Mouse (Mus musculus): ENCODE measurements around the gene Hbq1a.

Hbq1a gene

GRCm38 (mm10) chr11:32331861-32332260 is 32.0 kb downstream of the Hbq1a start:
- no peak for DNase-seq

GRCm38 (mm10) chr11:32333235-32333634 is 33.4 kb downstream of the Hbq1a start:
- no peak for DNase-seq

- no peak for DNase-seq
Observed at GRCm38 (mm10) chr11:32336435-32336907, 36.6 kb downstream of the Hbq1a start.

- no peak for DNase-seq
Observed at GRCm38 (mm10) chr11:32339131-32339531, 39.3 kb downstream of the Hbq1a start.

- peak in 1 of 2 experiments; percentile 37 for DNase-seq
Observed at GRCm38 (mm10) chr11:32340476-32341473, 40.9 kb downstream of the Hbq1a start.

- peak; percentile 37 to 57 for DNase-seq
Observed at GRCm38 (mm10) chr11:32342770-32343191, 42.9 kb downstream of the Hbq1a start.

GRCm38 (mm10) chr11:32343350-32343749 is 43.5 kb downstream of the Hbq1a start:
- DNase-seq: no peak

GRCm38 (mm10) chr11:32345504-32346297 is 45.8 kb downstream of the Hbq1a start:
- no peak for DNase-seq

GRCm38 (mm10) chr11:32347264-32347606 is 47.4 kb downstream of the Hbq1a start:
- peak in 1 of 2 experiments; percentile 15 for DNase-seq

- DNase-seq: peak; percentile 33 to 61
Observed at GRCm38 (mm10) chr11:32347607-32348432, 48.0 kb downstream of the Hbq1a start, which contains the start of gene Sh3pxd2b. Gene Sh3pxd2b (plus strand): TSS chr11:32347820.

GRCm38 (mm10) chr11:32348433-32349283 is 48.8 kb downstream of the Hbq1a start:
- DNase-seq: no peak

GRCm38 (mm10) chr11:32349284-32349953 is 49.5 kb downstream of the Hbq1a start:
- DNase-seq: no peak

Data from cerebellum, adult 18-20 months (tissue).